Mouse (Mus musculus): ENCODE measurements around the gene Ttc28.

DNA sequence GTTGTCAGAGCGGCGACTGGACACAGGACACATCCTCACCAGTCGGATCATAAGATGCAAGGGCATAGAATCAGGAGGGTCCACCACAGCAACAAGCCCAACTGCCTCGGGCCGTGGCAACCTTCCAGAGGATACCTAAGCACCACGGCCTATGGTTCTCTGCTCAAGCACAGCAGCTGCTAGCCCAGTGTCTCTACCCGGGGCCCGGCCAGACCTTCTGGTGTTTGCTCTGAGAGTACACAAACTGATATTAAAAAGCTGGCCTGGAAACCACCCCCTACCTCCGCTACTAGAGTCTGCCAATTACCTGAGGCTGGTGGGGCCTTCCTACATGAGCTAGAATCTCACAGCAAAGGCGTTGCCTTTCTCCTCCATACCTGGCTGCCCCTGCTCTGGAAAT, 346.9 kb downstream of the Ttc28 start:
- TF ChIP-seq CTCF (IDR thresholded peaks at IDR 0.05; ENCODE audit: control insufficient read depth, insufficient read depth, insufficient read length) (no peak), MAX (IDR thresholded peaks at IDR 0.05) (no peak)
